Mouse (Mus musculus) heart, embryonic 15.5 days (tissue): ENCODE results near the gene Gm37419. TPM values are rescaled to one million over a fixed set of nuclear protein-coding genes. Genes with fewer than 3 reads are reported as not detected.

Experiments used
- ATAC-seq: fragments of 200-750 bp; cut with Nextera tagmentation; replicated peaks from 2 replicates; pipeline ENCODE4 v1.8.0; 2017; ENCODE audit warnings: low read depth, moderate TSS enrichment; ENCODE audit not compliant: insufficient number of reproducible peaks, insufficient read depth, low FRiP score
- H3K27ac ChIP-seq: fragments of 300-500 bp; sonication (generic); 2 replicates; pipeline ENCODE4 v1.5.1; 2015; ENCODE audit warnings: mild to moderate bottlenecking, inconsistent platforms
- H3K27me3 ChIP-seq: fragments of 300-500 bp; sonication (generic); 2 replicates; pipeline ENCODE4 v1.6.1; 2015; ENCODE audit warnings: inconsistent platforms
- H3K36me3 ChIP-seq: fragments of 300-500 bp; sonication (generic); 2 replicates; pipeline ENCODE4 v1.6.1; 2015; ENCODE audit warnings: mild to moderate bottlenecking, inconsistent platforms
- H3K4me1 ChIP-seq: fragments of 300-500 bp; sonication (generic); replicated peaks from 2 replicates; pipeline ENCODE4 v1.6.1; 2015; ENCODE audit warnings: inconsistent platforms
- H3K4me2 ChIP-seq: fragments of 300-500 bp; sonication (generic); 2 replicates; pipeline ENCODE4 v1.6.1; 2015; ENCODE audit warnings: inconsistent platforms, mild to moderate bottlenecking, moderate library complexity
- H3K4me3 ChIP-seq: fragments of 300-500 bp; sonication (generic); 2 replicates; pipeline ENCODE4 v1.5.1; 2015; ENCODE audit warnings: mild to moderate bottlenecking, inconsistent platforms
- H3K9ac ChIP-seq: fragments of 300-500 bp; sonication (generic); 2 replicates; pipeline ENCODE4 v1.6.1; 2015; ENCODE audit warnings: mild to moderate bottlenecking, inconsistent platforms
- H3K9me3 ChIP-seq: fragments of 300-500 bp; sonication (generic); replicated peaks from 2 replicates; pipeline ENCODE4 v1.6.1; 2016; ENCODE audit warnings: inconsistent platforms
- WGBS: fragments of 180-500 bp; shearing (Covaris S2); methylation state at CpG from one replicate; pipeline ENCODE4 v1.1.7; 2015; ENCODE audit warnings: mixed read lengths; 5-methylcytosine and 5-hydroxymethylcytosine counted together
- polyA plus RNA-seq: library from polyadenylated mRNA; unstranded; fragments of >200 nt; fragmentation: Nextera tagmentation; extraction: Ambion mirVana; gene quantifications from 2 replicates; pipeline ENCODE4 v1.2.1, GENCODE M21; 2015

Gene Gm37419
- polyA plus RNA-seq, 1 experiment from 2014 or later = not detected

DNA sequence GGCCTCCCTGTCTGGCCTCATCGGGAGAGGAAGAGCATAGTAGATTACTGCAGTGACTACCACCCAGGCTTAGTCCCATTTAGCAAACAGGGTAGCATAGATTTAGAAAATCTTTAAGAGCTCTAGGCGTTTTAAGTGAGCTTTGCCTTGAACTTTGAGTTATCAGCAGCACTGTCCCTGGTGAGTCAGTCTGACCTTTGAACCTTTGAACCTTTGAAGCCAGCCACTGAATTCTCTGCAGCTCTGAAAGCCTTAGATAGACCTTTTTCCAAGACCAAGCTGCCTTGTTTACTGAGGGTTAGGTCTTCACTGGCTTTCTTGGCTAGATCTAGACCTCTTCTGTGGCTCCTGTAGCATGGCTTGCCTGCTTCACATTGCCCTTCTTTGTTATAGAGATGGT lies 46.2 kb downstream of the Gm37419 start:
- no peaks in the 10 kb centered on the region for H3K36me3 ChIP-seq
- no peak overlapping the region for H3K4me3 ChIP-seq
- H3K27ac ChIP-seq = no peak overlapping the region
- H3K9me3 ChIP-seq = no peaks in the 10 kb centered on the region
- no peak for ATAC-seq
- H3K4me1 ChIP-seq = no peaks in the 10 kb centered on the region
- H3K27me3 ChIP-seq = no peaks in the 10 kb centered on the region
- WGBS = 49% methylated on average over 2 of the region's 2 CpGs
- H3K9ac ChIP-seq = no peak overlapping the region
- no peak overlapping the region for H3K4me2 ChIP-seq

GRCm38 (mm10) chr16:24035767-24036166 lies 47.5 kb downstream of the Gm37419 start:
- H3K4me3 ChIP-seq = no peak overlapping the region
- no peaks in the 10 kb centered on the region for H3K9me3 ChIP-seq
- H3K27ac ChIP-seq = no peak overlapping the region
- no peak for ATAC-seq
- H3K4me1 ChIP-seq = no peaks in the 10 kb centered on the region
- no peaks in the 10 kb centered on the region for H3K27me3 ChIP-seq
- H3K36me3 ChIP-seq = no peaks in the 10 kb centered on the region
- no peak overlapping the region for H3K9ac ChIP-seq
- no peak overlapping the region for H3K4me2 ChIP-seq

GRCm38 (mm10) chr16:24036398-24036797 lies 48.1 kb downstream of the Gm37419 start:
- Histone ChIP-seq H3K4me2 (no peak overlapping the region), H3K9me3 (no peaks in the 10 kb centered on the region), H3K27ac (no peak overlapping the region), H3K9ac (no peak overlapping the region), H3K36me3 (no peaks in the 10 kb centered on the region), H3K27me3 (no peaks in the 10 kb centered on the region), H3K4me3 (no peak overlapping the region), H3K4me1 (no peaks in the 10 kb centered on the region)
- no peak for ATAC-seq
- WGBS = 83% methylated on average over 3 of the region's 3 CpGs

Other genes starting within 250 kb of the Gm37419 start
- 0.41 TPM in 1 of 2 replicates, not detected in the other for gene Sst, start 97.5 kb upstream of the Gm37419 start, polyA plus RNA-seq
- not detected in 2 replicates for gene Rtp2, start 56.1 kb upstream of the Gm37419 start, polyA plus RNA-seq
- gene Bcl6, start 370 bp downstream of the Gm37419 start, polyA plus RNA-seq = 0.66 and 0.82 TPM in 2 replicates